Mouse (Mus musculus) ES-E14 (cell line): ENCODE data around the gene 3110082I17Rik.

ENCODE experiments used
- HCFC1 ChIP-seq: IDR thresholded peaks from 2 replicates; pipeline ENCODE4 v1.6.1; 2012; ENCODE audit warnings: low read length, inconsistent platforms, borderline replicate concordance; ENCODE audit not compliant: insufficient read depth
- MAFK ChIP-seq: IDR thresholded peaks from 2 replicates; pipeline ENCODE4 v1.6.1; 2014; ENCODE audit warnings: mild to moderate bottlenecking, low read depth, low read length, inconsistent platforms; ENCODE audit not compliant: insufficient read depth
- ZC3H11A ChIP-seq: IDR thresholded peaks from 2 replicates; pipeline ENCODE4 v1.6.1; 2012; ENCODE audit warnings: low read depth, mild to moderate bottlenecking, inconsistent platforms, low read length, borderline replicate concordance
- ZNF384 ChIP-seq: IDR thresholded peaks from 2 replicates; pipeline ENCODE4 v1.6.1; 2012; ENCODE audit warnings: low read depth, low read length, inconsistent platforms

- no peak for TF ChIP-seq MAFK
- TF ChIP-seq HCFC1: no peak
- TF ChIP-seq ZNF384: no peak
- TF ChIP-seq ZC3H11A: no peak
Observed at GRCm38 (mm10) chr5:139483171-139483848, 23.0 kb upstream of the 3110082I17Rik start.
